In genomic region chr1:127437091-127437490, GRCm38 (mm10) we compare ENCODE assay signal across 23 mouse cellular contexts.
DNase-seq lines count a peak whose midpoint lies in the region; ATAC-seq and TF ChIP-seq lines count a peak whose summit lies in the region.
"Had no signal": no experiment of that assay in that cellular context is flagged by ENCODE, and none has a peak within 500 bp of the region (broad histone marks: within the 10 kb centered on the region; RNA-seq: fewer than 3 reads in every experiment).

No protein-coding gene starts in this region.

- no peak for ATAC-seq in forebrain, embryonic 14.5 days
- ATAC-seq in midbrain, embryonic 11.5 days (ENCODE audit: low FRiP score): no peak
- no peak for ATAC-seq in midbrain, postnatal 0 days (ENCODE audit: low FRiP score)
- ATAC-seq: forebrain, embryonic 15.5 days; hindbrain, embryonic 16.5 days; Patski had no signal

- no peaks in the 10 kb centered on the region for H3K9me3 ChIP-seq in forebrain, embryonic 10.5 days
- no peaks in the 10 kb centered on the region for H3K9me3 ChIP-seq in forebrain, embryonic 14.5 days (replicated peaks; ENCODE audit: control insufficient read depth, low read length)
- no peaks in the 10 kb centered on the region for H3K9me3 ChIP-seq in midbrain, embryonic 11.5 days (ENCODE audit: control insufficient read depth, low read length)
- H3K9me3 ChIP-seq in midbrain, postnatal 0 days (ENCODE audit: low read length): no peaks in the 10 kb centered on the region
- H3K9me3 ChIP-seq: embryonic facial prominence, embryonic 15.5 days; forebrain, embryonic 15.5 days; hindbrain, embryonic 10.5 days; midbrain, embryonic 12.5 days had no signal

- H3K4me1 ChIP-seq in forebrain, embryonic 10.5 days: peaks cover 60% of the 10 kb centered on the region
- H3K4me1 ChIP-seq in forebrain, embryonic 14.5 days (ENCODE audit: control insufficient read depth, insufficient read depth, low read length): peaks cover 2% of the 10 kb centered on the region; the same call in 1 of the 2 replicates
- H3K4me1 ChIP-seq in midbrain, embryonic 11.5 days (ENCODE audit: control insufficient read depth, insufficient read depth, low read length): peaks cover 4% of the 10 kb centered on the region
- H3K4me1 ChIP-seq in midbrain, postnatal 0 days (ENCODE audit: insufficient read depth, low read length): no peaks in the 10 kb centered on the region

- DNase-seq in forebrain, embryonic 10.5 days (ENCODE audit: extremely low spot score, low spot score): no peak
- no peak for DNase-seq in forebrain, embryonic 14.5 days (ENCODE audit: low spot score)
- peak; percentile 67 for DNase-seq in midbrain, embryonic 11.5 days (ENCODE audit: low spot score, missing footprints)
- DNase-seq in midbrain, postnatal 0 days (ENCODE audit: low spot score): no peak
- peak; percentile 11 for DNase-seq in lung, postnatal 14 days
- no peak for DNase-seq in layer of hippocampus, postnatal 25 days (ENCODE audit: extremely low spot score in 1 of 2, low spot score in 1 of 2)
- no peak for DNase-seq in frontal cortex, postnatal 25 days (ENCODE audit: low spot score in 2 of 2)
- DNase-seq: adrenal gland, postnatal 14 days; cerebellum, adult 11-12 months; cerebellum, adult 9-11 months; gastrocnemius, adult 2 months; heart, postnatal 14 days; kidney, adult 8-10 months; kidney, postnatal 4 days; thymus, postnatal 4 days had no signal

- no peak overlapping the region for H3K9ac ChIP-seq in forebrain, embryonic 14.5 days (ENCODE audit: low read length)
- H3K9ac ChIP-seq in midbrain, embryonic 11.5 days (ENCODE audit: low read length): no peak overlapping the region
- H3K9ac ChIP-seq in midbrain, postnatal 0 days (replicated peaks; ENCODE audit: low read length, poor library complexity, severe bottlenecking): no peak overlapping the region
- H3K9ac ChIP-seq: embryonic facial prominence, embryonic 15.5 days; forebrain, embryonic 15.5 days; midbrain, embryonic 12.5 days had no signal

- H3K27me3 ChIP-seq in forebrain, embryonic 10.5 days (ENCODE audit: poor library complexity, severe bottlenecking): no peaks in the 10 kb centered on the region
- no peaks in the 10 kb centered on the region for H3K27me3 ChIP-seq in forebrain, embryonic 14.5 days (replicated peaks; ENCODE audit: control insufficient read depth, insufficient read depth, low read length)
- H3K27me3 ChIP-seq in midbrain, embryonic 11.5 days (ENCODE audit: control insufficient read depth, insufficient read depth, low read length): no peaks in the 10 kb centered on the region
- no peaks in the 10 kb centered on the region for H3K27me3 ChIP-seq in midbrain, postnatal 0 days (ENCODE audit: insufficient read depth, low read length)
- H3K27me3 ChIP-seq: embryonic facial prominence, embryonic 15.5 days; forebrain, embryonic 15.5 days; midbrain, embryonic 12.5 days; Patski had no signal

- H3K4me2 ChIP-seq in forebrain, embryonic 14.5 days (ENCODE audit: low read length): no peak overlapping the region
- no peak overlapping the region for H3K4me2 ChIP-seq in midbrain, embryonic 11.5 days
- H3K4me2 ChIP-seq in midbrain, postnatal 0 days (ENCODE audit: low read depth, low read length, poor library complexity, severe bottlenecking): no peak overlapping the region
- H3K4me2 ChIP-seq: embryonic facial prominence, embryonic 15.5 days; forebrain, embryonic 15.5 days; liver, embryonic 11.5 days; midbrain, embryonic 12.5 days had no signal

- H3K4me3 ChIP-seq in forebrain, embryonic 10.5 days: no peak overlapping the region
- no peak overlapping the region for H3K4me3 ChIP-seq in forebrain, embryonic 14.5 days (ENCODE audit: low read depth, low read length)
- H3K4me3 ChIP-seq in midbrain, embryonic 11.5 days (ENCODE audit: low read depth, low read length): no peak overlapping the region
- H3K4me3 ChIP-seq in midbrain, postnatal 0 days (ENCODE audit: low read depth, low read length): no peak overlapping the region
- H3K4me3 ChIP-seq: embryonic facial prominence, embryonic 15.5 days; forebrain, embryonic 15.5 days; gastrocnemius, adult 2 months; hindbrain, embryonic 10.5 days; midbrain, embryonic 12.5 days had no signal

- 0 out of 2 replicates have a peak, but pooled peaks cover 3% of the 10 kb centered on the region for H3K36me3 ChIP-seq in forebrain, embryonic 10.5 days (replicated peaks)
- no peaks in the 10 kb centered on the region for H3K36me3 ChIP-seq in forebrain, embryonic 14.5 days (ENCODE audit: control insufficient read depth, insufficient read depth, low read length)
- no peaks in the 10 kb centered on the region for H3K36me3 ChIP-seq in midbrain, embryonic 11.5 days (ENCODE audit: control insufficient read depth, insufficient read depth, low read length)
- H3K36me3 ChIP-seq in midbrain, postnatal 0 days (ENCODE audit: insufficient read depth, low read length): 0 out of 2 replicates have a peak, but pooled peaks cover 3% of the 10 kb centered on the region
- H3K36me3 ChIP-seq: embryonic facial prominence, embryonic 15.5 days; forebrain, embryonic 15.5 days; hindbrain, embryonic 10.5 days; midbrain, embryonic 12.5 days had no signal

- peak overlapping the region; percentile 74; the same call in 1 of the 2 replicates for H3K27ac ChIP-seq in forebrain, embryonic 10.5 days
- no peak overlapping the region for H3K27ac ChIP-seq in forebrain, embryonic 14.5 days (ENCODE audit: low read depth, low read length)
- no peak overlapping the region for H3K27ac ChIP-seq in midbrain, embryonic 11.5 days (ENCODE audit: low read depth, low read length)
- no peak overlapping the region for H3K27ac ChIP-seq in midbrain, postnatal 0 days (ENCODE audit: low read depth, low read length)
- H3K27ac ChIP-seq: embryonic facial prominence, embryonic 15.5 days; forebrain, embryonic 15.5 days; gastrocnemius, adult 2 months; hindbrain, embryonic 10.5 days; kidney, postnatal 0 days; midbrain, embryonic 12.5 days had no signal

- no peak for TF ChIP-seq CTCF in midbrain, postnatal 0 days (IDR thresholded peaks at IDR 0.05)

- WGBS in forebrain, embryonic 10.5 days: 91% methylated on average over 6 of the region's 6 CpGs
- WGBS in forebrain, embryonic 14.5 days: 78% methylated on average over 6 of the region's 6 CpGs
- 89% methylated on average over 6 of the region's 6 CpGs for WGBS in midbrain, embryonic 11.5 days
- WGBS in midbrain, postnatal 0 days: 80% methylated on average over 6 of the region's 6 CpGs

Comparison
In these comparisons a context has a peak if more than half of its experiments do, and no peak if none do; other contexts are left out.
1. DNase-seq: peak in midbrain, embryonic 11.5 days (single experiment) and lung, postnatal 14 days (single experiment); none in forebrain, embryonic 10.5 days (single experiment), forebrain, embryonic 14.5 days (single experiment), midbrain, postnatal 0 days (single experiment), layer of hippocampus, postnatal 25 days (0 of 2) and frontal cortex, postnatal 25 days (0 of 2).